Mouse (Mus musculus) ES-E14 (cell line): ENCODE results near the gene Poll. TPM values are rescaled to one million over a fixed set of nuclear protein-coding genes. Genes with fewer than 3 reads are reported as not detected.

Experiments used
- DNase-seq: peaks from one replicate; pipeline ENCODE4 v3.0.0-alpha.2; 2013; ENCODE audit warnings: low read depth, low spot score
- H3K27ac ChIP-seq: 2 replicates; pipeline ENCODE4 v1.5.1; 2012; ENCODE audit warnings: low read depth, mild to moderate bottlenecking, low read length, moderate library complexity, mixed read lengths; ENCODE audit not compliant: poor library complexity, insufficient read depth, severe bottlenecking
- H3K36me3 ChIP-seq: 2 replicates; pipeline ENCODE4 v1.6.1; 2012; ENCODE audit warnings: mild to moderate bottlenecking, low read length, moderate library complexity, mixed read lengths; ENCODE audit not compliant: control insufficient read depth, poor library complexity, insufficient read depth, severe bottlenecking
- H3K4me1 ChIP-seq, 2 experiments: fragments of 150-350 bp in 1 of 2; sonication (generic) in 1 of 2; 2 replicates each; pipeline ENCODE4 v1.6.1; 2012; ENCODE audit warnings: low read length in 2 of 2, mild to moderate bottlenecking in 1 of 2, mixed read lengths in 1 of 2; ENCODE audit not compliant: control insufficient read depth in 2 of 2, insufficient read depth in 2 of 2, poor library complexity in 1 of 2
- H3K4me3 ChIP-seq, 2 experiments: fragments of 150-350 bp in 1 of 2; sonication (generic) in 1 of 2; 2 replicates each; pipeline ENCODE4 v1.5.1; 2012; ENCODE audit warnings: low read length in 2 of 2, low read depth in 1 of 2, mild to moderate bottlenecking in 1 of 2, mixed read lengths in 1 of 2; ENCODE audit not compliant: insufficient read depth in 1 of 2, poor library complexity in 1 of 2, severe bottlenecking in 1 of 2
- H3K9ac ChIP-seq: 2 replicates; pipeline ENCODE4 v1.6.1; 2012; ENCODE audit warnings: low read depth, mild to moderate bottlenecking, low read length, mixed read lengths; ENCODE audit not compliant: poor library complexity, insufficient read depth, severe bottlenecking
- H3K9me3 ChIP-seq: fragments of 150-350 bp; sonication (generic); 2 replicates; pipeline ENCODE4 v1.6.1; 2012; ENCODE audit warnings: low read depth, mild to moderate bottlenecking, low read length; ENCODE audit not compliant: control insufficient read depth, insufficient read depth
- CHD2 ChIP-seq: IDR thresholded peaks from 2 replicates; pipeline ENCODE4 v1.6.1; 2014; ENCODE audit warnings: mild to moderate bottlenecking, low read depth, low read length, inconsistent platforms
- HCFC1 ChIP-seq: IDR thresholded peaks from 2 replicates; pipeline ENCODE4 v1.6.1; 2012; ENCODE audit warnings: low read length, inconsistent platforms, borderline replicate concordance; ENCODE audit not compliant: insufficient read depth
- MAFK ChIP-seq: IDR thresholded peaks from 2 replicates; pipeline ENCODE4 v1.6.1; 2014; ENCODE audit warnings: mild to moderate bottlenecking, low read depth, low read length, inconsistent platforms; ENCODE audit not compliant: insufficient read depth
- ZC3H11A ChIP-seq: IDR thresholded peaks from 2 replicates; pipeline ENCODE4 v1.6.1; 2012; ENCODE audit warnings: low read depth, mild to moderate bottlenecking, inconsistent platforms, low read length, borderline replicate concordance
- ZNF384 ChIP-seq: IDR thresholded peaks from 2 replicates; pipeline ENCODE4 v1.6.1; 2012; ENCODE audit warnings: low read depth, low read length, inconsistent platforms
- in situ Hi-C, 2 experiments: fragments of 600-800 bp; cut with MboI; formaldehyde crosslinking; loops; one replicate each; pipeline ENCODE4 v1.15.1; 2025; ENCODE audit warnings: low sequenced_read_pairs in 2 of 2, inconsistent platforms in 1 of 2; ENCODE audit not compliant: unreplicated experiment in 2 of 2
- total RNA-seq: library from RNA; depleted of rRNA; stranded (reverse); fragments of 300-350 nt; gene quantifications from 2 replicates; pipeline ENCODE4 v1.2.3, GENCODE M21; 2012

Gene Poll
- total RNA-seq, 1 experiment = 13.4 TPM

GRCm38 (mm10) chr19:45573033-45573432 lies 12.7 kb upstream of the Poll start:
- no peak for DNase-seq
- H3K4me1 ChIP-seq = peaks cover 0 to 12% of the 10 kb centered on the region in 2 experiments; a peak in 1 of 4 replicates
- no peaks in the 10 kb centered on the region for H3K36me3 ChIP-seq
- no peak for TF ChIP-seq MAFK
- TF ChIP-seq CHD2 = no peak
- no peak for TF ChIP-seq ZNF384
- no peak for TF ChIP-seq HCFC1
- no peak for TF ChIP-seq ZC3H11A
- no peak overlapping the region for H3K4me3 ChIP-seq
- no peaks in the 10 kb centered on the region for H3K9me3 ChIP-seq
- H3K27ac ChIP-seq = no peak overlapping the region
- H3K9ac ChIP-seq = no peak overlapping the region; the same call in 1 of the 2 replicates
- in situ Hi-C loops = loop anchor here in 1 of 2 experiments (10.0 kb wide), 1 partner anchor 172 kb away; the partner anchor contains the start of genes Fgf8 and Npm3

- Histone ChIP-seq H3K4me1 (peaks cover 0 to 10% of the 10 kb centered on the region in 2 experiments; a peak in 1 of 4 replicates), H3K36me3 (no peaks in the 10 kb centered on the region), H3K4me3 (no peak overlapping the region), H3K27ac (no peak overlapping the region), H3K9ac (no peak overlapping the region), H3K9me3 (no peaks in the 10 kb centered on the region)
- in situ Hi-C loops = no loop called here
- DNase-seq = no peak
- TF ChIP-seq ZC3H11A (no peak), ZNF384 (no peak), CHD2 (no peak), HCFC1 (no peak), MAFK (no peak)
Observed at GRCm38 (mm10) chr19:45567367-45567766, 7.0 kb upstream of the Poll start.

- DNase-seq = no peak
- Histone ChIP-seq H3K4me1 (peaks cover 0 to 10% of the 10 kb centered on the region in 2 experiments; a peak in 1 of 4 replicates), H3K9me3 (no peaks in the 10 kb centered on the region), H3K4me3 (no peak overlapping the region), H3K36me3 (no peaks in the 10 kb centered on the region), H3K27ac (no peak overlapping the region), H3K9ac (no peak overlapping the region)
- in situ Hi-C loops = no loop called here
- TF ChIP-seq CHD2 (no peak), ZC3H11A (no peak), MAFK (no peak), ZNF384 (no peak), HCFC1 (no peak)
Observed at GRCm38 (mm10) chr19:45565925-45566715, 5.8 kb upstream of the Poll start.

- H3K4me1 ChIP-seq = peaks cover 4 to 10% of the 10 kb centered on the region in 2 experiments; a peak in 1 of 4 replicates
- no peak overlapping the region for H3K27ac ChIP-seq
- in situ Hi-C loops = no loop called here
- no peak overlapping the region for H3K4me3 ChIP-seq
- H3K9ac ChIP-seq = no peak overlapping the region
- no peak for DNase-seq
- no peaks in the 10 kb centered on the region for H3K9me3 ChIP-seq
- TF ChIP-seq MAFK (no peak), CHD2 (no peak), ZNF384 (no peak), ZC3H11A (no peak), HCFC1 (no peak)
- H3K36me3 ChIP-seq = peaks cover 33% of the 10 kb centered on the region
Observed at GRCm38 (mm10) chr19:45554136-45554535, 6.2 kb downstream of the Poll start.
